Mouse (Mus musculus): ENCODE measurements around the gene Large1.

DNA sequence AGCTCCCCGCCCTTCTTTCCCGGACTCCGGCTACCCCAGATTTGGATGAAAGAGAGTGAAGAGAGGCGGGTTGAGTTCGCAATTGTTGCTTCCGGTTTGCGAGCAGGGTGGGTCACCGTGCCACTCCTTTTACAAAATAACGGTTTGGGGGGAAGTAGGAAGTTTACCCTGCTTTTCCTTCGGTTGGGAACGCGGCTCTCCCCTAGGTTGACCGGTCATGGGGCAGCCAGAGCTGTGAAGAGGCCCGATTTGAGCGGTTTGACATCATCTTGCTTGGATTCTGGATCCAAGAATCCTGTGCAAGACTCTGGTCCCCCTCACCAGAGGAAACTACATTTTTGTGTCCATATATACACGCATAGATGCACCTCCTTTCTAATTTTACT, 447 bp upstream of the Large1 start:
- no peak for TF ChIP-seq CTCF (conservative IDR thresholded peaks at IDR 0.05; ENCODE audit: low read length)
- TF ChIP-seq POU5F1 (IDR thresholded peaks at IDR 0.05; ENCODE audit: borderline replicate concordance, low read length): no peak

Data from E14TG2a.4 (cell line).